Mouse (Mus musculus) heart, postnatal 14 days (tissue): Measurements from ENCODE around the gene Slc37a3. TPM values are rescaled to one million over a fixed set of nuclear protein-coding genes. Genes with fewer than 3 reads are reported as not detected.
A peak's percentile ranks its signal among the peaks of the same experiment; 100 is the strongest.
"Not testable (repeated sequence)": the region's sequence is repeated elsewhere in the genome, so short reads cannot be mapped to it uniquely, and the experiment has no call there.

Experiments
- DNase-seq, 2 experiments: peaks; one replicate each; pipeline ENCODE4 v3.0.0; 2021 to 2022
- intact Hi-C: fragments of 180-260 bp; cut with DNase I; formaldehyde crosslinking; loops from one replicate; pipeline ENCODE4 v1.15.1; 2025
- total RNA-seq, 2 experiments: library from RNA; stranded (reverse); gene quantifications; 2 replicates each; pipeline ENCODE4 v1.2.3; 2021

Slc37a3 gene
- total RNA-seq, 2 experiments from 2014 or later, result 20.0 to 24.1 TPM

DNA sequence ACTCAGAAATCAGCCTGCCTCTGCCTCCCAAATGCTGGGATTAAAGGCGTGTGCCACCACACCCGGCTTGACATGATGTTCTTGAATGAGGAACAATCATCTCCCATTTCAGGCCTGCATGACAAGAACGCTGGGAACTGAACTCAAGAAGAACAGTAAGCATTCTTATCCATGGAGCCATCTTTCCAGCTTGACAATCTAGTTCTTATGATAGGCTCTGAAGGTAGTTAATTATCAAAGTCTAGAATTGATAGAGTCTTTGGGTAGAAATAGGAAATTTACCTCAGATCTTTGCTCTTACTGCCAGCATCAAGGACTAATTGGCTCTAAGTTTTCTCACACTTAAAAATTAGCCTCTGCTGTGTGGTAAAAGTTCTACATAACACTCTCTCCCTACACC is 2.8 kb upstream of the Slc37a3 start:
- intact Hi-C loops, result no loop called here
- no peak for DNase-seq

DNA sequence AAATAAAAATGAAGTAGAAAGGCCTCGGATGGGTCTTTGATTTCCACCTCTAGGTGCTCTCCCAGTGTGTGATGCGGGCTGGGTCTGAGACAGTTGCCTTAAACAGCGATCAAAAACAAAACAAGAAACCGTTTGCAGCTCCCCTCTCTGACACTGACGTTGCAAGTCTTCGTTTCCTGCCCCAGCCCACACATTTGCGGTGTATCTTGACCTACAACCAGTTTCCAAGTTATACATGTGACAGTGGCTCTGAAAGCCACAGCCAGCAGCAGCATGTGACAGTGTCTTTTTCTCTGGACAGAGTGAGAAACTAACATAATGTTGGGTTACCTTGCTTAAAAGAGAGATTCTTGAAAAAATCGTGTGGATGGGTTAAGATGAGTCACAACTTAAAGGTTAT is 2.3 kb upstream of the Slc37a3 start:
- intact Hi-C loops, result no loop called here
- no peak for DNase-seq

DNA sequence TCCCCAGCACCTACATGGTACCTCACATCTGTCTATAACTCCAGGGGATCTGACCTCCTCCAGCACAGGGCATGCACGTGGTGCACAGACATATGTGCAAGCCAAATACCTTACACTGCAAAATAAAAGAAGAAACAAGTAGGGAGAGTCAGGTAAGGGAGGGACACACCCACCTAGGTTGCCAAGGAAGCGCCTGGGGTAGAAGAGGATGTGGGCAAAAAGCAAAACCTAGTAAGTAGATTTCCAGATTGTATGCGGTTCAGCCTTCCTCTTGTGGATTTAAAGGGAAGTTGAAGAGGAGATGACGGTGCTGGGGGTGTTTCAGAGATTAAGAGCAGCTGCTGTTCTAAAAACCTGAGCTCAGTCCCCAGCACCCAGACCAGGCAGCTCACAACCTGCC is 1.7 kb upstream of the Slc37a3 start:
- no peak for DNase-seq
- intact Hi-C loops, result no loop called here

DNA sequence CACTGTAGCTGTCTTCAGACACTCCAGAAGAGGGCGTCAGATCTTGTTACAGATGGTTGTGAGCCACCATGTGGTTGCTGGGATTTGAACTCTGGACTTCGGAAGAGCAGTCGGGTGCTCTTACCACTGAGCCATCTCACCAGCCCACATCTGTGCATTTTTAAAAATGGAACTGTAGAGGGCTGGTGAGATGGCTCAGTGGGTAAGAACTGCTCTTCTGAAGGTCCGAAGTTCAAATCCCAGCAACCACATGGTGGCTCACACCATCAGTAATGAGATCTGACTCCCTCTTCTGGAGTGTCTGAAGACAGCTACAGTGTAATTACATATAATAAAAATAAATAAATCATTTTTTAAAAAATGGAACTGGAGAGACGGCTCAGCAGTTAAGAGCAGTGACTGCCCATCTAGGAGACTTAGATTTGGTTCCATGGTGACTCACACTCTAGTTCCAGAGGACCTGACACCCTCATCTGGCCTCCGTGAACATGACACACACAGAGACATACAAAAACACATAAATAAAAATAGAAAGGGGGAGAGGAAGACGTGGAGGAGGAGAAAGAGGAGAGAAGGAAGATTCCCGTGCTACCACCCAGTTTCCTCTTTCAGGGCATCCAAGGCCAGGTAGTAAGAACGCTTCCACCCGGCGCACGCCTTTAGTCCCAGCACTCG is 823 bp upstream of the Slc37a3 start:
- intact Hi-C loops, result not testable (repeated sequence)

DNA sequence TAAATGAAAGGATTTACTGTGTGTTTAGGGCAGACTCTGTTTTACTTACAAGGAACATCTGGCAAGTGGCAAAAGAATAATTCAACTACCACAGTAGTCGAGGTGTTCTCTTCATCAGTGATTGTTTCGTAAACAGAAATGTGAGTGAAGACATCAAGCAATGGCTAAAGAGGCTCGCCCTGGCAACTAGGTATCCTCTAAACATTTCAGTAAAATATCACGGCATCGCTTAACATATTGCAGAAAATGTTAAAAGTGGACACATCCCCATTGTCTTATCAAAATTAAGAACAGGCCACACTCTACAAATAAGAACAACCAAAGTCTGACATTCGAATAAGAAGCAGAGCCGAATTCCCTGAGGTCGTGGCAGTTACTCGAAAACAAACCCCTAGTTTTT is 700 bp downstream of the Slc37a3 start:
- no peak for DNase-seq
- intact Hi-C loops, result no loop called here

More for the DNA sequence above, 823 bp upstream of the Slc37a3 start:
- DNase-seq, result not testable (repeated sequence)

DNA sequence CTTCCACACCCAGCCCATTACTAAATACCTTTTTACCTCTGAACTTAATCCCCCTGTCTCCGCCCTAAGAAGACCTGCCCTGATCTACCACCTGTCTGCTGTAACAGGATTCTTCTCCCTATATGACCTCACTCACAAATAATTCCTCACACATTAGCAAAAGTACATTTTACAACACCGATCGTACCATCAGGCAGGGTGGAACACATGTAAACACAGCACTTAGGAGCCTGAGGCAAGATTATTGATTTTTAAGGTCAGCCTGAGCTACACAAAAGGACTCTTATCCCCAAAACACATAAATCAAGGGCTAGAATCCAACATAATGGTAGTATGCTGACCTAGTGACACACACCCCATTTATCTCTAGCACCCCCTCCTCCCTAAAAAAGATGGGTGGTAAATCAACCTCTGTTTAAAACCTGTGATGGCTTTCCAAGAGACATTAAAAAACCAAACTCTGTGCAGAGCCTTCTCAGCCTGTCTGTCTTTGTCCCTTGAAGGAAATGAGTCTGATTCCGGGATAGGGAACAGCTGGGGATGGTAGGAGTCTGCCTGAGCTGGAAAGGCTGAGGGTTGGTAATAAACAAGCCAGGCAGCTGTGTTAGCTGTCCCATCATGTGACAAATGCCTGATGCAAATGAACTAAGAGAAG is 4.0 kb downstream of the Slc37a3 start:
- intact Hi-C loops, result no loop called here
- DNase-seq, result no peak

DNA sequence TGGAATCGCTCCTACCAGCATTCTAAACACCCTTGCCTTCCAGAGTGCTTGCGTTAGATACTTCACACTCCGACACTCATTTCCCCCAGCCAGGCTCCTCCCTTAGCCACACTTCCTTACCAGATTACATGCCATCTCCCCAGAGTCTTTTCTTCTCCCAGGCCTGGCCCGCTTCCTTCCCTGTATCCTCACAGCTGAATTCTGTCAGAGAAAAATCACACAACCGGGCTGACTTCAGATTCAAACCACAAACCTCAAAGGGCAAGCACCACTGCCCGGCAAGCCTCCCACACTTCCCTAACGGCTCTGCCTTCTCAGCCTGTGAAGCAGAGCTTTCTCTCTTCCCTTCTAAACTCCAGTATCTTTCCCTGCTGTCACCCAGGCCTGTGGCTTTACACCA is 4.7 kb downstream of the Slc37a3 start:
- peak; percentile 48 to 55 for DNase-seq
- intact Hi-C loops, result no loop called here

DNA sequence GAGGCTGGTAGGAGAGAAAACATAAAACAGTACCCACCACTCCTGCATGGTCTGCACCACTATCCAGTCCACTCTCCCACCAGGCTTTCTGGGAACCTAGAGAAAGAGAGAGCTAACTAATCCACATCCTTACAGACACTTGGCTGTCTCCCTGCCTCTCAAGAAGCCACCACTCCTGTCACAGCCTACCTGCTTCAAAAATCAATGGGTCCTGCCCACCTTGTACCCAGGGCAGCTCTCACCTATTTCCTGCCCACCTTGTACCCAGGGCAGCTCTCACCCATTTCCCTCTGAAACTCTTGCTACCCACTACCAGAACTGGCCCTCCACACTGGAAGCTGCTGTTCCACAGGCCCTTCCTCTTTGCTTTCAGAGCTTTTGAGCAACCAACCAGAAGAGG is 5.4 kb downstream of the Slc37a3 start:
- DNase-seq, result no peak
- intact Hi-C loops, result no loop called here

DNA sequence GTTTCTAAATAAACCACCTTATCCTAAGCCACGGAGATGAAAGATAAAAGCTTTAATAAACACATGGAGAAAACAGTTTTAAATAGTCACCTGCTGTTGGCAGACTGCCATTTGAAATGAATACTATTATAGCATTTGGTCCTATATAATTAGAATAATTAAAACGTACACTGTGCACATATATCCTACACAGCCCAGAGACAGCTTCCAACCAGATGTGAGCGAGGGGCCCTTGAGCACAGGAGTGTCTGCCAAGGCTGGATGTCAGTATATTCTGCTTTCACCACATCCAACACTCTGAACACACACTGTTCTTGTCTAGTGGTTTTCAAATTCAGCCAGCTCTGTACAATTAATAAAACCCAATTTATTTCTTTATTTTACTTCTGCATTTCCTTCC is 7.8 kb downstream of the Slc37a3 start:
- intact Hi-C loops, result no loop called here
- no peak for DNase-seq

DNA sequence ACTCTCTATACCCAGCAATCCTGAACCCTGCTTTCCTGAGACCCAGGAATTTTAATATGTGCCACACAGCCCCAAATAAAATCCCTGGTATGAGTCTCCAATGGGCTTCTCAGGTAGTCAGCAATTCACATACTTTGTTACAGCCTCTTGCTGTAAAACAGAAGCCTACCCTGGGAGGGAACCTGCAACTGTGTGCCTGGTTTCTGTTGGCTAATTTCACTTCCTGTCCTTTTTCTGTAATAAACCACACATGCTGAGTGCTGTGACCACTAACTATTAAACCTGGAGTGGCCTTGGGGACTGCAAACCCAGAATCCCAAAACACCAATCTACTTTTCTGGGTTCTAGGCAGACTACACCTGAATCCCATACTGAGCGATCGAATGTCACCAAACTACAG is 14.8 kb downstream of the Slc37a3 start:
- DNase-seq, result no peak
- intact Hi-C loops, result no loop called here

DNA sequence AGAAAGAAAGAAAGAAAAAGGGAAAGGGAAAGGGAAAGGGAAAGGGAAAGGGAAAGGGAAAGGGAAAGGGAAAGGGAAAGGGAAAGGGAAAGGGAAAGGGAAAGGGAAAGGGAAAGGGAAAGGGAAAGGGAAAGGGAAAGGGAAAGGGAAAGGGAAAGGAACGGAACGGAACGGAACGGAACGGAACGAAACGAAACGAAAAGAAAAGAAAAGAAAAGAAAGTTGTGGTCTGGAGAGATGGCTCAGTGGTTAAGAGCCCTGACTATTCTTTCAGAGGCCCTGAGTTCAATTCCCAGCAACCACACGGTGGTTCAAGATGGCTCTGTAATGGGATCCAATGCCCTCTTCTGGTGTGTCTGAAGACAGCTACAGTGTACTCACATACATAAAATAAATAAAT is 18.3 kb downstream of the Slc37a3 start:
- intact Hi-C loops, DNase-seq: not testable (repeated sequence)

DNA sequence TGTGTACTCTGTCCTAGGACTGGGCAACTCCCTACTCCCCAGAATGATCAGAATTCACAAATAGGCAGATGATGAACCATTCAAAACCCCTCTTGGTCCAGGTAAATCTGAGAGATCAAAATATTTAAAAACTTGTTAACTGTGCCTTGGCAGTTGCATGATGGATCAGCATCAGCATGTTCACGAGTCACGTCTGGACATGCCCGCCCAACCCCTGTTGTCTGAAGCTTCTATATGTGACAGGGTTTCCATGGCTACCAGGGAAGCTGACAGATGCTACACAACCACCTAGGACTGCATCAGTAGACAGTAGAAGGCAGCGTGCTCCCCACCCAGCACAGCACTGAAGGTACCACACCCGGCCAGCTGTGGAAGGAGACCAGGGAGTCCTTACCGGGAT is 28.5 kb downstream of the Slc37a3 start:
- no peak for DNase-seq
- intact Hi-C loops, result loop anchor here (5.0 kb wide), 1 partner anchor 92 kb away; no protein-coding TSS in a partner anchor

DNA sequence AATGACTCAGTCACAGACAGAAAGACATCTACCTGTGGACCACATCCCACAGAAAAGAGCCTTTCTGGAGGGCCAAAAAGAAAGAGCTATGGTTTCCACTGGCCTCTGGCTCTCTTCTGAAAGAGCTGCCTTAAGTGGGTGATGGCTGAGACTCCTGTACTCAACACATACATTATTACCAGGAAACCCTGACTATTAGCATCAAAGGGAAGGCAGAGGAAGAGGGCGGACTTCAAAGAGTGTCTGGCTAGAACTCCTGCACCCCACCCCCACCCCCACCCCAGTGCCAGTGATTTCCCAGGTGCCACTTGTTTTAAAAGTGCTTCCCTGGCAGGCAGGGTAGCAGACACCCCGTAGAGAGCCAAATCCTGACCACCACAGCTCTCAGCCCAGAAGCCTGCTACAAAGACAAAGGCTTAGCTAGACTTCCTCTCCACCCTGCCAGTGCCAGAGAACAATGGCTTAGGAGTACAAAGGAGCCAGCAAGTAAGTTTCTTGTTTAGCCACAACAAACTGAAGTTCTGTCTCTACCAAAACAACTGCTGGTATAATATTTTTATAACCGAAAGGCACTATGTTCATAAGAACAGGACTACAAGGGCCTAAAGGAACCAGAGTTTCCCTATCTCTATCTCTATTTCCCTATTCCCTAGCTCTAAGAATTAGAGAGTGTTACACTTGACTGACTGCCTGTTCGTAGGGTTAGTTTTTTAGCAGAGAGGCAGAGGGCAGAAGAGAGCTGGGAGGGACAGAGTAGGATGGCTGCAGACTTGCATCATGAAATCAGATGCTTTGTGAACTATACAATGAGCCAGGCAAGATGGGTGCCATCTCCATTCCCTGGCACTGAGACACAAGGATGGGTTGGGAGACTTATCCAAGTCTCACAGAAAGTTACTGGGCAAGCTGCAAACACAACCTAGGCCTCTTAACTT is 29.3 kb downstream of the Slc37a3 start:
- no peak for DNase-seq

DNA sequence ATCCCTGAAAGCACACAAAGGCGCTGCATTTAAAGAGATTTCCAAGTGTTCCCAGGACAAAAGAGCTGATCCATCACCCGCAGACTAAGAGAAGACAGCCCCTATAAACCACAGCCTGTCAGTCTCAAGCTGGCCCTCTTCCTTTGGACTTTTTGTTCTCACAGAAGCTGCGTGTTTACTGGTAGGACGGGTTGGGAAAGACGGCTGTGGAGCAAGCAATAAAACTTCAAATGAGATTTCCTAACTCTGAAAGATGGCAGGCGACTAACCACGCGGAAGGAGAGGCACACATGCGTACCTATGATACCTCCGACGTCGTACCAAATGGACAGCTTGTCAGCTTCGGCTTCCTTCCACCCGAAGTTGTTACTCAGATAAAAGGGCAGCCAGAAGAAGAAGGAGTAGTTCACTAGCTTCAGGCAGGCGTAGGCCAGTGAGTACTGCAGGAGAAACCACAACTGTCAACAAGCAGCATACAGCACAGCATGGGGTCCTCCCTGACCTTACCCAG is 30.4 kb downstream of the Slc37a3 start:
- intact Hi-C loops, result loop anchor here (5.0 kb wide), 1 partner anchor 90 kb away; no protein-coding TSS in a partner anchor
- DNase-seq, result no peak

More for the DNA sequence above, 29.3 kb downstream of the Slc37a3 start:
- intact Hi-C loops, result loop anchor here (5.0 kb wide), 1 partner anchor 91 kb away; no protein-coding TSS in a partner anchor

DNA sequence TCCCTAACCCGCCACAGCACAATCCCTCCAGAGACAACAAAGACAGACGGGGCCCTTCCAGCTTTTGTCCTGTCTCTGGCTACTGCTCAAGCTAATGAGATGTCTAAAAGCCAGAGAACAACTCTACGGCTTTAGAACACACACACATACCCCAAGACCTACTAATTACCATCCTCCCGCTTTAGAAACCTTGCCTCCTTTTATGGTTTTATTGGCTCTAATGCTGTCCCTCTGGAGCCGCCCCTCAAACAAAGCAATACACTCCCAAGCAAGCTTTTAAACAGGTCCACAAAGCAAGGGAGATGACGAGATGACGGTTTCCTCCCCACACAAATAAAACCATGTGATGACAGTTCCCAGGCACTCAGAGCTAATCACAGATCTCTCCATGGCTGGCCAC is 32.0 kb downstream of the Slc37a3 start:
- intact Hi-C loops, result loop anchor here (2.0 to 5.0 kb wide), 2 partner anchors 88 to 203 kb away; no protein-coding TSS in a partner anchor
- no peak for DNase-seq

DNA sequence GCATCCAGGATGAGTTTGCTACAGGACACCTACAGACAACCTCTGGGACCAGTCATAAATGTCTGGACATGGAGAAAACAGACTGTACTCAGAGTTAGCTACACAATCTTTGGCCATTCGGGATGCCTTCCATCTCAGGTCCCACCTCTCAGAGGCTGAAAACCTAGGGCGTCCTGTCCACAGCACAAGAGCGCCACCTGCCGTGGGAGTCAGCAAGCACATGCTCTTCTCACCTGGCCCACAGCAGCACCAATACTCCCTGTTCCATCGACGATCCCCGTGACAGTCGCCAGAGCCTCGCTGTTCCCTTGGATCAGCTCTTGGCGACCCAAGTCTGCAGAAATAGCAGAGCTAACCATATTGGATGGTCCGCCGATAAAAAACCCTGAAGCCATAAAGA is 33.5 kb downstream of the Slc37a3 start:
- intact Hi-C loops, result loop anchor here (1.0 to 5.0 kb wide), 5 partner anchors 47 to 201 kb away; no protein-coding TSS in a partner anchor
- DNase-seq, result peak; percentile 89 to 90

DNA sequence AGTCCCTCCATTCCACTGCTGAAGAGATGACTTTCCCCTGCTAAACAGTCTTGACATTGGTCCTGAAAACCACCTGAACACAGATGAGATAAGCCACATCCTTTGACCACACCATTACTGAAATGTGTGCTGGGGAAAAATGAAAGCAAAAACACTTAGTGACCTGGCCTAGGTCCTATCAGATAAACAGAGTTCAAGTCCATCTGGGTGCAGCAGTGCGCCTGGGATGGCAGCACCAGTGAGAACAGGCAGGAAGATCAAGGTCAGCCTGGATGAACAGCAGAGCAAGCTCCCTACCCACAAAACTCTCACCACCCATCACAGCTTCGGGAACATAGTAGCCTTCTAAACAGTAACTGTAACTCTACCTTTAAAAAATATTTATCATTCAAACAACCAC is 35.7 kb downstream of the Slc37a3 start:
- DNase-seq, result no peak
- intact Hi-C loops, result loop anchor here (5.0 kb wide), 3 partner anchors 44 to 154 kb away; no protein-coding TSS in a partner anchor

DNA sequence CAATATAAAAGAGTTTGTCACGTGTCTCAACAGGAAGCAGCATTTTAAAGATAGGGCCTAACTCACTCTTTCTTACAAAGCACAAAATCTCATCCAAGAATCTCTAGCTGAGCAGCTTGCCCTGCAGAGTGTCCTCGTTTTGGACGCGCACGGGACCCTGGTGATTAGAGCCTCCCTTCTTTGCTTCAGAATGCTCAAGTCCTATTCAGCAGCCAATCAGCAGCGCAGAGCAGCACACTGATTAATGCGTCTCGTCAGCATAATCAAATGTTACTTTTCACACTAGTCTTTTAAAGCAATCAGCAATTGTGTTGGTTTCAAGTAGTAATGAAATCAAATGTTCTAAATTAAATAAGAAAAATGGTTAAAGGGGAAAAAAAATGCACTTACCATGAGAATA is 39.1 kb downstream of the Slc37a3 start:
- intact Hi-C loops, result no loop called here
- no peak for DNase-seq

DNA sequence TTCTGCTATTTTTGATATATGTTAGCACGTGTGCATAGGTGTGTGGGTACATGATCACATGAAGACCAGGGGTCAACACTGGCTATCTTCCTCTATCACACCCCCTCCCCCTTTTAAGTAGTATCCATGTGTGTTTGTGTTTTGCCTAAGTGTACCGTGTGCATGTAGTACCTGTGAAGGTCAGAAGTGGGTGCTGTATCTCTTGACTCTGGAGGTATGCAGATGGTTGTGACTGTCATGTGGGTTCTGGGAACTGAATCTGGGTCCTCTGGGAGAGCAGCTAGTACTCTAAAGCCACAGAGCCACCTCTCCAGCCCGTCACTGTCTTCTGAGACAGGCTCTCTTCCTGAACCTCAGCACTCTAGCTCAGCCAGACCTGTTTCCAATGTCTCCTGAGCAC is 42.6 kb downstream of the Slc37a3 start:
- intact Hi-C loops, result no loop called here
- DNase-seq, result no peak

DNA sequence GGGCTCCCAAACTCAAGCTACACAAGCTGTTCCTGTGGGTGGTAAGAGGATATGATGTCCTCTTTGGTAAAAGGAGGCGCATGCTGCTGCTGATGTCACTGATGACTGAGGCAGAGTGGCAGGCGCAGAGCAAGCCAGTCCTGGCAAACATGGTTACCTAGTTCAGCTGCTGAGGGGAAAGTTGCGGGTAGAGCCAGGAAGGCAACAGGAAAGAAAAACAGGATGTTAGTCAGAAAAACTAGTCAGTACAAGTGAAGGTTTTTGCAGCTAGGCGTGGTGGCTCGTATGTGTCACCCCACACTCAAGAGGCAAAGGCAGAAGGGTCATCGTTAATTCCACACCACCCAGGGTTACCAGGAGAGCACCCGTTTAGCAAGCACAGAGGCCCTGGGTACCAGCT is 43.3 kb downstream of the Slc37a3 start:
- no peak for DNase-seq

More for the DNA sequence above, 43.3 kb downstream of the Slc37a3 start:
- intact Hi-C loops, result no loop called here
